Mouse (Mus musculus): ENCODE measurements around the gene Hnrnpa3. TPM values are rescaled to one million over a fixed set of nuclear protein-coding genes. Genes with fewer than 3 reads are reported as not detected.
"Not testable (repeated sequence)": the region's sequence is repeated elsewhere in the genome, so short reads cannot be mapped to it uniquely, and the experiment has no call there.

Hnrnpa3 gene
- total RNA-seq, 4 experiments from 2014 or later, result 271 to 283 (median 276) TPM

DNA sequence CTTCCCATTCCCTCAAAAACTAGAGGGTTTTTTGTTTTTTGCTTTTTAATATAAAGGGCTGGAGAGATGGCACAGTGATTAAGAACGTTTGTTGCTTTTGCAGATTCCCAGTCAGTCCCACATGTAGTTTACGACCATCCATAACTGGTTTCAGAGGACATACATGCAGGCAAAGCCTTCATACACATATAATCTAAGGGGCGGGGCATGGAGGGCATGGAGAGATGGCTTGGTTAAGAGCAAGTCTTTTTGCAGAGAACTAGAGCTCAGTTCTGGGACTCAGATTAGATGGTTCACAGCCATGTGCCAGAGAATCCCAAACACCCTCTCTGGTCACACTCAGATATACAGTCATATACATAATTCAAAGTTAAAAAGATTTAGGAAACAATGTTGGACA is 13.5 kb downstream of the Hnrnpa3 start:
- DNase-seq (ENCODE audit: low spot score in 2 of 2), result no peak

DNA sequence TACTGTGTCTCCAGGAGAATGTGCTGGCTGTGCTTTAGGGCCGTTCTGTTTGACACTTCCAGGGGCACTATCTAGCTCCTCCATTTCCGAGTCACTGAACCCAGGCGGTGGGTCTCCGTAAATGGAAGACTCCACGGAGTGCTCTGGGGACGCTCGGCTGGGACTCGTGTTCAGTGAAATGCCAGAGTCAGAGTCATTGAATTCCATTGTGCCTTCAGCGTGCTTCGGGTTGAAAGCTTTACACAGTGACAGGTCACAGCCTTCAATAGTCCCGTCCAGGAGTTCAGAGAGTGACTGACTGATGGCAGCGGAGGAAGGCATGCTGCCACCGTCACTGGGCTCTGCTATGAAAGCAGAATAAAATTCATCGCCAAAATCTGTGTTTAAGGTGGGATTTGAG is 17.5 kb downstream of the Hnrnpa3 start:
- DNase-seq (ENCODE audit: low spot score in 2 of 2), result no peak

DNA sequence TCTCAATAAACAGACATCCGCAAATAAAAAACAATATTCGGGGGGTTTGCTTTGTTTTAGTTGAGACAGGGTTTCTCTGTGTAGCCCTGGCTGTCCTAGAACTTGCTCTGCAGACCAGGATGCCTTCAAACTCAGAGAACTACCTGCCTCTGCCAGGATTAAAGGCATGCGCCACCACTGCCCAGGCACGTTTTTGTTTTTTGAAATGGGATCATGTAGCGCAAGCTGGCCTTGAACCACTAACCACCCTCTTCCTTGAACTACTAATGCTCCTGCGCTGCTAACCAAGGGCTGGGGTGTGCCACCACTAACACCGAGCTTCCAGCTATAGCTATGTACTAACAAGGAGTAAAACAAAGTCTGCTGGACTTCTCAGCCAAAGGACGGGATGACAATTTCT is 20.9 kb downstream of the Hnrnpa3 start:
- DNase-seq (ENCODE audit: low spot score in 2 of 2), result no peak

DNA sequence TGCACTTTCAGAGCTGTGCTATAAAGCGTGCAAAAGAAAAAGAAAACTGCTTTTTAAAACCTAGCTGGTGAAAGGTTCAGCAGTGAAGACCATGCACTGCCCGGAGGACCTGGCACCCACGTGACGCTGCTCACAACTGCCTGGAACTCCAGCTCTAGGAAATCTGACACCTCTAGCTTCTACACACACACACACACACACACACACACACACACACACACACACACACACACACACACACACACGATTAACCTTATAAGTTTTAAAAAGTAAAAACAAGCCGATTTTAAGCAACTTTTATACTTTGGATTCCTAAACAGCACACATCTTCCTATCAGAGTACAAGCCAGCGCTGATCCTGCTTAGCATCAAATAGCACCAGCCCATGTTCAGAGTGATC is 22.4 kb downstream of the Hnrnpa3 start:
- DNase-seq (ENCODE audit: low spot score in 2 of 2), result no peak

DNA sequence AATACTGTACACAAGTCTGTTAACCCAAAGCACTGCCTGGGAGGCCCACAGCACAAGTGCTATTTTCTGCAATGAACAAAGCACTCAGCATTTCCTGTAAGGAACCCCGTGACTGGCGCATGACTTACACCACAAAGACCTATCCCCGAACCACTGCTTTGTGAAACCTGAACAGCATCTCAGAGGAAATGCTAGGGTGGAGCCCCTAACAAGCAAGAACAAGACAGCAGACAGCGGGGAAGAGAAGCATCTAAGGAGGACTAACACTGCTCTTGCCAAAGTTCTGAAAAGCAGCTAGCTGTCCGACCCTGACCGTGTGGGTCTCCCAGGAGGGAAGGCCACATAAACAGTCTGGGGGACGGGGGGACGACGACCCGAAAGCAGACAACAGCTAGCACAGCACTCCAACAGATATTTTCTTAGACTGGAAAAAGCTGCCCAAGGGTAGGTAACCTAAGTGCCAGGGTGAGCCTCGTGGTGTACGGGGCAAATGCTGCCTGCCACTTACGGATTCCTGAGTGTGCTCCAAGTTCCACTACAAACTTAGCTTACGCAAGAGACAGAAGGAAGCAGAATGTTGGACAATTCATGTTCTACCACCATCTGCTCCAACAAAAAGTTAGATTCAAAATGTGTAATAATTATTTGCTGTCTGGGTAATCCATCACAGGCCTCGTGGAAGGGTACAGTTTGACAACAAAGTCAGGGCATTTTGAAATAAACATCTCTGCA is 24.1 kb downstream of the Hnrnpa3 start:
- DNase-seq (ENCODE audit: low spot score in 2 of 2), result no peak

DNA sequence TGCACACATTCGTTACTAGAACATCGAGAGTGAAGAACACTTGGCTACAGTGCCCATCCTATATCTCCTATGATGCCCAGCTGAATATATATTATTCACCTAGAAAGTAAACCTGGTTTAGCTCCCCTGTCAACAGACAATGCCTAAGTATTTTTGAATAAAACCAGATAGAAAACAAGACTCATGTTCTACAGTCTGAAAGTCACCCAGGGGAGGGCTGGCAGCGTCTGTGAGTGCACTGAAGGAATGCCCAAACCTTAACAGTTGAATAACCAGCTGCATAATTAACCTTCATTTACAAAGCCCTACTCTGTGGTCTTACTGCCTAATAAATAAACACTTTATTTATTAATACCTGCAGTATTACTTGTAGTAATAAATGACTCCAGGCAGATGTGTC is 25.5 kb downstream of the Hnrnpa3 start:
- no peak for DNase-seq (ENCODE audit: low spot score in 2 of 2)

DNA sequence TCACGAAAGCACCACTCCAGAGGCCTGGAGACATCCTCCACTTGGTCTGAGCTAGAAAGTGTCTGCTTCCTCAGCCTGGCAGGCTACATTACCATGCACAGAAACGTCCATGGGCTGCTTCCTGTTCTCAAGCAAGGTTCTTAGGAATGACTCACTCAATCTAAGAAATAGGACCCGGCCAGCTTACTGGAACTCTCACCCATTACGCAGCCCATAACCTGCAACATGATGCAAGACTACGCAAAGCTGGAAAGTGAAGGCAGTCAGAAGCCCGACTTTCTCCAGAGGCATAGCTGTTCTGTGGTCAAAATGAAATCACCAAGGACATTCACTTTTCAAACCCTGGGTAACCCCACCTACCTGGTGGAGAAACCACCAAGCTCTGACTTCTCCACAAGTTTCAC is 26.4 kb downstream of the Hnrnpa3 start:
- DNase-seq (ENCODE audit: low spot score in 2 of 2), result no peak

DNA sequence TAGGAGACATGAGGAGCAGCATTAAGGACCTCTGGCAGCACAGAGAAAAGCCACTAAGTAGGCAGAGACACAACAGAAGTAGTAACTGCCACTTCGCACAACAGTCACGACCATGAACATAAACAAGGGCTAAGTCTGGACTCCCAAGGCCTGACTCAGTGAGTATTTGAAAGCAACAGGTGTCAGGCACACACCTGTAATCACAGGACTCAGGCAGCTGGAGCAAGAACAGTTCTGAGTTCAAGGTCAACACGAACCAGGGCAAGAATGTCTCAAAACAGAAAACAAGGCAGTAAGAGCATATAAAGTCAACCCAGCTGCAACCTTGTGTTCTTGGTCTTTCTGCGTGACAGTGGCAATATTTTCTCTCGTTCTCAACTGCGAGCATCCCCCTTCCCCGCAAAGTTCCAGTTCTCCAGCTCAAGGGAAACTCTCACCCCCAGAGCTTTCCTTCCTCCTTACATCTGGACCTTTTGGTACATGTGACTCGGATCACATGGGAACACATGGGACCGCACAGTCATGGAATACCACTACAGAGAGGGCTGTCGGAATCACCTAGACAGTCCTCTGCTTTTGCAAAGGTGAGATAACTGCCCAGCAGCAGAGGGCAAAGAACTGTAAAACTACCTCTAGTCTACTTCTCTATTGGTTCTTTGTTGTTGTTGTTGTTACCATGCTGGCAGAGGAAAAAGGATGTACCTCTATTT is 28.1 kb downstream of the Hnrnpa3 start:
- no peak for DNase-seq (ENCODE audit: low spot score in 2 of 2)

DNA sequence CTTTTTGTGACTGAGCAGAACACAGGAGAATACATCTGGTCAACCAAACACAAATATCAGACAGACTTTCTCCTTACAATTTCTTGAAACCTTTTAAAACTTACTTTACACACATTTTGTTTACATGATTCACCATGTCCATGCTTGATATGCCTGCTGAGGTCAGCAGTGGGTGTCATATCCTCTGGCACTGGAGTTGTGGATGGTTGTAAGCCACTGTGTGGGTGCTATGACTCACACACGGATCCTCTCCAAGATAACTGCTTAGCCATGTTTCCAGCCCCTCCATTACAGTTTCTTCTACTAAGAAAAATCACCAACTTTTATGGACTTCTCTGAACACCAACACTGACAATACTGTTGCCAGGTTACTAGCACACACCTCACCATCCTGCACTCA is 29.8 kb downstream of the Hnrnpa3 start:
- no peak for DNase-seq (ENCODE audit: low spot score in 2 of 2)

DNA sequence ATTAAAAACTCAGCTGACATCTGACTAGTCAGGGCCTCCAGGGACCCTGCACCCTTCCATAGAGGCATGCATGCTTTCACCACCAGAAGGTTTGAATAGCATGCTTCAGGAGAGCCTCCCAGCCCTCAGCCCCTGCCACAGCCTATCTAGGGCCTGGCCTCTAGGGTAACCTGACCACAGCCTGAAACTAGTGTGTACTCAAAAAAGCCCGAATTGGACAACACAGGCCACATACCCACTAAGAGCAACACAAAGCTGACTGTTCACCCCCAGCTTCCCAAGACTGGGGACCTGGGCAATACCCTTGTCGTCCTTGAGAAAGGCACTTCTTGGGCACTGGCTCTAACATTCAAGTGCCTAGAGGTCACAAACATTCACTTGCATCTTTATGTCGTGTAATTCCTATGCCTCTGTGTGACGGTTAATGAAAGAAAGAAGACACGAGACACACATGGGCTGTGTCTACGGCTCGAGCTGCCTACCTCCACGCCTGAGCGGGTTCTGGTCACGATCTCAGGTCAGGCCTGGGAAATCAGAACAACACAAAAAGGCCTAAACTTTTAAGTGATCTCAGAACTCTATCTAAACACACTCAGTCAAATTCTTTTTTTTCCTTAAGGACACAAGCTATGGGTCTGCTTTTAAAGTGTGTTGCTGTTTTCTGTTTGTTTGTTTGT is 30.6 kb downstream of the Hnrnpa3 start:
- no peak for DNase-seq (ENCODE audit: low spot score in 2 of 2)

DNA sequence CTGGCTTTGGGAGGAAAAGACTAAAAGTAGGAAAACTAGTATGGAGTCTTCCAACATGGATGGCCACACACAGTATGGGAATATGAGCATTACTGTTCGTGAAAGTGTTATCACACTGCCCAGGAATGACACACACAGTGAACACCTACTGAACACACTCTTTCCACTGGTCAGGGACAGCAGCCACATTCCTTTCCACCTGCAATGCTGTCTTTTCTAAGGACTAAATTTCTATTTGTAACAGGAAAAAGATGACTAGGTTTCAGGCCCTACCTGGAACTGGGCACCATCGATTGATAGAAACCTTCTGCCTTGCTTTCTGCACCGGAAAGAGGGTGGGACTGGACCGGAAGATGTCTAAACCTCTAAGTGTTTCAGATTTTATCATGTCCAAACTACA is 31.6 kb downstream of the Hnrnpa3 start:
- no peak for DNase-seq (ENCODE audit: low spot score in 2 of 2)

DNA sequence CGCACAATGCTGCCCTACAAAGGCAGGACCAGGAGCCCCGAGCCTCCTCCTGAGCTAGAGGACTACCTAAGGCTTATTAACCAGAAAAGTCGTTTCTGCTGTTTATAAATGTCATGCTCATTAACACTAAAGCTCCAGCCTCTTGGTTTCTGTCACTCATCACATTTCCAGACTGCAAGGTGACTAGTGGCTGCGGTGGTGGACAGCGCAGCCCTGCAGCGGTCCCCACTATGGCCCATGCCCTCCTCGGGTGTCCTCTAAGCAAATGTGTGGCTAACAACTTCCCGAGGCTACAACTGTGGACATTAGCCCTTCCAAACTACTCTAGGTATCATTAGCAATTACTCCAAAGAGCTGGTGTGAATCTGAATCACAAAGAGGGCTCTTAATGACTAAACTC is 32.3 kb downstream of the Hnrnpa3 start:
- no peak for DNase-seq (ENCODE audit: low spot score in 2 of 2)

DNA sequence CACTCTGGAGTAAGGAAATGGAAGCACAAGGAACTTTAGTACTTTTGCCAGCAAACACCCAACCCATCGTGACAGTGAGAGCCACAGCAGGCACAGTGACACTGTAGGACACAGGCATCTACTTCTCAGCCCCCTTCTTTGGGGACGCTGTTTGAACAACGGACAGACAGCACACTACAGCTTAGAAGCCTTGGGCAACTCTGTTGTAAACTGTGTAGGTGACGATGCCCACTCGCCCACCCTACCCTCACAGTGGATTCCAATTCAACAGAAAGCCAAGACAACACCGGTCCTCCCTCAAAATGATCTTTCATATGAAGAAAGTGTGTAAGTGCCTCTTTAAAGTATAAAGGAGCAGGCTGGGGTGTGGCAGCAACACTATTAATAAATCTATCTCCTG is 33.3 kb downstream of the Hnrnpa3 start:
- no peak for DNase-seq (ENCODE audit: low spot score in 2 of 2)

DNA sequence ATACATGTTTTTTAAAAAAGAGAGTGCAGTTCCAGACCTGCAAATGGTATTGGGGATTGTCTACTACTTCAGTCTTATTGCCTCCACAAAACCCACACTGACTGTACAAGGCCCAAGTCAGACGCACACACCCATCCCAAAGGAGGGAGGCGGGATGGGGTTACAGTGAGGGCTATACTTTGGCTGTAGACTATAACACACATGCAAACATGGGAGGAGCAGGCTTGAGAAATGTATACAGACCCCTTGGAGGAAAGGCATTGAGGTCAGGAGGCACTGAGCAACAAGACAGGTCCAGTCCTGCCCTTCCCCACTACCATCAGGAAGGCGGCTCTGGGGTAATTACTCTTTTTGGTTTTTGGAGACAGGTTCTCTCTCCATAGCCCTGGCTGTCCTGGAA is 35.9 kb downstream of the Hnrnpa3 start:
- DNase-seq (ENCODE audit: low spot score in 2 of 2), result not testable (repeated sequence)

DNA sequence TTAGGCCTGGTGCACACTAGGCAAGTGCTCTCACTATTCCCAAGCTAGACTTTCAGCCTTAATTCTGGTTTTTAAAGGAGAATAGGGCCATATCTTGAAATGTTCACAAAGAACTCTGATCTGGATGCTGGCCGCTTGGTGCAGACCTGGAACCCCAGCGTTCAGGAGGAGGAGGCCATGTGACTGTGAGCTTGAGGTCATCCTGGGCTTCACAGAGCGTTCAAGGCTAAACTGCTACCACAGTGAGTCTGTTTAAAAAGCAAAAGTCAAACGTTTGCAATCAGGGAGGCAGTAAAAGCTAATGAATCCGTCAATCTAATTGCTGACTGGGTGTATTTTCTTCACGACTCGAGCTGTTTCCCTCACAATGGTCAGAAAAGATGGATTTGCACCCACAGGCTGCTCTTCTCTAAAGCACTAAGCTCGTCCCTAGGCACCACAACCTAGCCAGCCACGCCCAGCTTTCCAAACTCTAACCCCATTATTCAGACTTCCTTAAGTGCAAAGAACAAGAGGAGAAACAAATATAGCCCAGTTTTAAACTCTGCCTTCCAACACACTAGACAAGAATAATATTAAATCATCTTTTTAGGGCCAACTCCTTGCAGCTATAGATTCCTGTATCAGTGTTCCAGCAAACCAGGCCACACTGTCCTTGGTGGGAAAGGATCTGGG is 36.8 kb downstream of the Hnrnpa3 start:
- DNase-seq (ENCODE audit: low spot score in 2 of 2), result no peak

DNA sequence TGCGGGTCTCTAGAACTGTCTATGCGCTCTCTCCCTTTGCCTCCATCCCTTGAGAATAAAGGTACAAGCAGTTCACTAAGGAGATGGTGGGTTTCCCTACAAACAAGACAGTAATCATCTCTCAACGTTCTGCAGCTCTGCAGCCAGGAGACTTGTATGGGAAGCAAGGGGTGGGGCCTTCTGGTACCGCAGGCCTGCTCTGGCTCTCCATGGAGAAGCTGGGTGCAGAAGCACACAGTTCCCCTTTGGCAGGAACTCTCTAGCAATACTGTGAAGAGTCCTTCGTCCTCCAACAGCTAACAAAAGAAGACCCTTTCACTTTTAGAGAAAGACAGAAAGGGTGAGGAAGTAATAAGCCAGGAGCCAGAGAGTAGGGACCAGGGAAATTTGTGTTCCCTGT is 37.3 kb downstream of the Hnrnpa3 start:
- no peak for DNase-seq (ENCODE audit: low spot score in 2 of 2)

DNA sequence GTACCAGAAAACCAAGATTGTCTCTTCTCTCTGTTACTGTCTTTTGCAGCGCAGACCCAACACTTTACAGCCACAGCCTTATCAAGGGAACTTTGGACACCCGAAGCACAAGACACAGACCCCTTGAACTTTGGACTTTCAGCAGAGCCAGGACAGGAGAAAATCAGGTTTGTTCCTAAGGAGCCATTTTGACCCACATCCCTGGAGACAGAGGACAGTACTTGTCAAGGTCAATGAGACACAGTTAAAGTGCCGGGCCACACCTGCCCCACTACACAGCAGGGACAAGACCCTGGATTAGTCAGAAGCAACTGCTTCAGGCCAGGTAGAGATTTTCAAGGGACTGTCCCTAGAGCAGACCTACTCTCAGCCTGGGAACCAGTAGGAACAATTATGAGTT is 38.2 kb downstream of the Hnrnpa3 start:
- DNase-seq (ENCODE audit: low spot score in 2 of 2), result no peak

DNA sequence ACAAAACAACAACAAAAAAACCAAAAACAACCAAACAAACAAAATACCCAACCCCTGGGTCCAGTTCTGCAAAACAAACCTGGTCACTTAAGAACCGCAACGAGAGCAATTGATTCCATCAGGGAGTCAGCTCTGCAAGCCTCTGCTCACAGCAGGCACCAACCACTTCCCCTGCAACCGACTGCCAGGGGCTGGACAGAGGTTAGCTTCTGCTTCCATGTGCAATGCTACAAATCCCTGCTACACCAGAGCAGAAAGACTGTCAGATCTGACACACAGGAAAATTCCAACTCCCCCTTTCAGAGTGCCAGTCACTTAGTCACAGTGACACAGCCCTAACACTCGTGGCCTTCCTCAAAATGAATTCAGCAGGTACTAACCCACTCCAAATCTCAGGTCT is 38.9 kb downstream of the Hnrnpa3 start:
- no peak for DNase-seq (ENCODE audit: low spot score in 2 of 2)

DNA sequence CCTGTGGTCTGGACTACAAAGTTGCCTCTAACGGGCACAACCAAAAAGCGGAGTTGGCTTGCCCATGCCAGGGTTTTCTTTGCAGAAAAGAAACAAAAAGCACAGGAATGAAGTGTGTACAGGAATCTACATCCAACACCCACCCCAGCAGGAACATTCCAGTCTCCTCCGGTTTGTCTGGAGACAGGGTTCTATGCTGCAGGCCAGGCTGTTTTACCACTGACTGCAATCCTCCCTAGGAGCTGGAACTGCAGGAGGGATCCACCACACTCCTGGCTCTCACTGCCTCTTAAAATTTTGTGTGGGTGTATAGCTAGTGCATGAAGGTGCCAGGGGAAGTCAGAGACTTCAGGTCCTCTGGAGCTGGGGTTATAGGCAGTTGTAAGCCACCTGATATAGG is 39.8 kb downstream of the Hnrnpa3 start:
- DNase-seq (ENCODE audit: low spot score in 2 of 2), result no peak

DNA sequence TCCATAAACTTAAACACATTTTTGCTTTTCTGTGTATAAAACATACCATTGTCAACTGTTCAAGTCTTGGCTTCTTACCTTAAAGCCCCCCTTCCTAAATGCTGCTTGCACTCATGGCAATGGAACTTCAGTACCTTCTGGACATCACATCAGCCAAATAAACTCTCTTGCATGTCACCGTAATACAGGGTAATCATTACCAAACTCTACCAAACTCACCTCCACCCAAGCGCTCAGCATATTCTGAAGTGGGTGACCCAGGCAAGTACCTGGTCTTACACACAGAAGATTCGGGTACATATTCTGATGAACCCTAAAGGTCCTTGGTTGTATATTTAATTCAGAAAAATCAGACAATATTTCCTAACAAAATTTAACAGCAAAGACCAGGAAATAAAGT is 41.5 kb downstream of the Hnrnpa3 start:
- no peak for DNase-seq (ENCODE audit: low spot score in 2 of 2)

DNA sequence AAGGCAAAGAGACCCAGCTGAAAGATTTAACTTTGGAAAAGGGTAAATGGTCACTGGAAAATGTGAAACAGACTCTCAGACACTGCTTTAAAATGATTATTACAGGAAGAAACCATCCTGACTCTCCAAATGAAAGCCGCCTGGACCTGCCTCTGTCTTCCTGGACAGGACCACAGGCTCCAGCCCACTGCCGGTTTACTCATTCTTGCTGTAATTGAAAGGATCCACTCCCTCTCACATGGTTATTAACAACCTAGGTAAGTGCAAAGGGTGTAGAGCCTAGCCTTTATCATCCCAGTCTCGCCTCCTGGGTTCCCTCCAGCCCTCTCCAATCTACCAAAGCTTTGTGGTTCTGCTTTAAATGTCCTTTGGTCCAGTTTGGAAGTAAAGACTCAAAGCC is 42.1 kb downstream of the Hnrnpa3 start:
- DNase-seq (ENCODE audit: low spot score in 2 of 2), result no peak
